Mouse (Mus musculus) heart, embryonic 10.5 days (tissue): ENCODE data around the gene Stx1b. TPM values are rescaled to one million over a fixed set of nuclear protein-coding genes. Genes with fewer than 3 reads are reported as not detected.

Experiments used
- DNase-seq: peaks from one replicate; pipeline ENCODE4 v3.0.0-alpha.2; 2017; ENCODE audit warnings: low spot score
- H3K27ac ChIP-seq: fragments of 300-500 bp; sonication (generic); 2 replicates; pipeline ENCODE4 v1.5.1; 2016; ENCODE audit warnings: mild to moderate bottlenecking
- H3K27me3 ChIP-seq: fragments of 300-500 bp; sonication (generic); 2 replicates; pipeline ENCODE4 v1.6.1; 2016; ENCODE audit warnings: mild to moderate bottlenecking; ENCODE audit not compliant: poor library complexity, insufficient read depth, severe bottlenecking
- H3K36me3 ChIP-seq: fragments of 300-500 bp; sonication (generic); 2 replicates; pipeline ENCODE4 v1.6.1; 2016; ENCODE audit warnings: mild to moderate bottlenecking, moderate library complexity
- H3K4me1 ChIP-seq: fragments of 300-500 bp; sonication (generic); 2 replicates; pipeline ENCODE4 v1.6.1; 2016; ENCODE audit warnings: mild to moderate bottlenecking
- H3K4me3 ChIP-seq: fragments of 300-500 bp; sonication (generic); 2 replicates; pipeline ENCODE4 v1.5.1; 2016; ENCODE audit warnings: mild to moderate bottlenecking, moderate library complexity
- H3K9me3 ChIP-seq: fragments of 300-500 bp; sonication (generic); 2 replicates; pipeline ENCODE4 v1.6.1; 2016; ENCODE audit warnings: mild to moderate bottlenecking, moderate library complexity
- WGBS: fragments of 180-500 bp; shearing (Covaris S2); methylation state at CpG from one replicate; pipeline ENCODE4 v1.1.7; 2016; 5-methylcytosine and 5-hydroxymethylcytosine counted together
- polyA plus RNA-seq: library from polyadenylated mRNA; unstranded; fragments of >200 nt; fragmentation: Nextera tagmentation; extraction: Ambion mirVana; gene quantifications from 2 replicates; pipeline ENCODE4 v1.2.1, GENCODE M21; 2016

The Stx1b gene
- polyA plus RNA-seq, 1 experiment from 2014 or later: 3.2 TPM

DNA sequence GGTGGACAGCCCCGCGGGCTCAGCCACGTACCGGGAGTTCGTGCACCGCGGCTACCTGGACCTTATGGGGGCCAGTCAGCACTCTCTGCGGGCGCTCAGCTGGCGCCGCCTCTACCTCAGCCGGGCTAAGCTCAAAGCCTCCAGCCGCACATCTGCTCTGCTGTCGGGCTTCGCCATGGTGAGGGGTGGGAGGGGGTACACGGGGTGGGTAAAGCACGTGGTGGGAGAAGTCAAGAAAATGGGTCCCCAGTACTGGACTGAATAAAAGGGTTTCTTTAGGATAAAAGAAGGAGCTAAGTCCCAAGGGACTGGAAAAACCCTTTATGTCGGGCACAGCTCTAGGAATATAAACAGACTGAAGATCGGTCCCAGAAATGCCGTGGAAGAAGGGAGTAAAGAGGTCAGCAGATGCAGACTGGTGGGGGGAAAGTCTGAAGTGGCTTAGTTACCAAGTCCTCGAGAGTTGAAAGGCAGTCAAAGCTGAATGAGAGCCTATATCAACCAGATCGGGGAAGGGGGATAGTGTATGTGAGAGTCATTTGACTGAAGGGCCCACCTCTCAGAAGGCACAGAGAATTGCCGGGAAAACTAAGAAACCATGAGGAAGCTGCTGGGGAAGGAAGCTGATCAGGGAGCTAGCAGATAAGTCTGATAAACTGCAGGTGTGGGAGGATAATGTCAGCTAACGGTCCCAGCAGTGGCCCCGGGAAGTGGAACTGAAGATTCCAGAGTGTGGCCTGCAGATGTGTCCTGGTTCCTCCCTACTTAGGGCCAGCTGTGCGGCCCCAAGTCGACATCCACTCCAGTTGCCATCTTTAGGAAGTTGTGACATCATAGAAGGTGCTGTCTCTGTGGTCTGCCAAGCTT is 54.1 kb downstream of the Stx1b start:
- no peak for DNase-seq
- 2% methylated on average over 27 of the region's 27 CpGs for whole genome bisulfite sequencing
- peak overlapping the region; percentile 91 for H3K27ac ChIP-seq

DNA sequence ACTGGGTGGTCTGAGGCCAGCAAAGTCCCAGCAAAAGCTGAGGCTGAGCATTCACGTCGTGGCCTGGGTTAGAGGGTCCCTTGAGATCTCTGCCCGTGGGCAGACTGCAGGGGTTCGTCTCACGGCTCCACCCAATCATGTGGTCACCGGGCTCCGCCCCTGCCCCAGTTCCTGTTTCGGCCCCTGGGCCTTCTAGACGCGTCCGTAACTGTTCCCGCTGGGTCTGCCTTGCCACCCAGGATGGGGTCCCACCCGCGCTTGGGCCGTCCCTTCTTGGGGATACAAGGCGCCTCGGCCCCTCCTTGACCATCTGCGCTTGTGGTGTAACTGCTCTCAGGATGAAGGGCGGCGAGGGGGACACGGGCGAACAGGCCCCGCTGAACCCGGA is 54.7 kb downstream of the Stx1b start, which contains the start of gene Orai3:
Orai3 (plus strand) TSS at position 165 of the 388 bp plus-strand sequence.
- H3K36me3 ChIP-seq: peaks cover 32% of the 10 kb centered on the region
- peak within 1 kb of the TSS; percentile 91 for H3K27ac ChIP-seq
- under 1% methylated on average over 24 of the region's 24 CpGs for WGBS

More for the DNA sequence above, 54.1 kb downstream of the Stx1b start:
- Histone ChIP-seq H3K36me3 (peaks cover 26% of the 10 kb centered on the region), H3K4me1 (peaks cover 44% of the 10 kb centered on the region), H3K9me3 (no peaks in the 10 kb centered on the region), H3K27me3 (peaks cover 11% of the 10 kb centered on the region; the same call in 1 of the 2 replicates), H3K4me3 (peak overlapping the region; percentile 73)

DNA sequence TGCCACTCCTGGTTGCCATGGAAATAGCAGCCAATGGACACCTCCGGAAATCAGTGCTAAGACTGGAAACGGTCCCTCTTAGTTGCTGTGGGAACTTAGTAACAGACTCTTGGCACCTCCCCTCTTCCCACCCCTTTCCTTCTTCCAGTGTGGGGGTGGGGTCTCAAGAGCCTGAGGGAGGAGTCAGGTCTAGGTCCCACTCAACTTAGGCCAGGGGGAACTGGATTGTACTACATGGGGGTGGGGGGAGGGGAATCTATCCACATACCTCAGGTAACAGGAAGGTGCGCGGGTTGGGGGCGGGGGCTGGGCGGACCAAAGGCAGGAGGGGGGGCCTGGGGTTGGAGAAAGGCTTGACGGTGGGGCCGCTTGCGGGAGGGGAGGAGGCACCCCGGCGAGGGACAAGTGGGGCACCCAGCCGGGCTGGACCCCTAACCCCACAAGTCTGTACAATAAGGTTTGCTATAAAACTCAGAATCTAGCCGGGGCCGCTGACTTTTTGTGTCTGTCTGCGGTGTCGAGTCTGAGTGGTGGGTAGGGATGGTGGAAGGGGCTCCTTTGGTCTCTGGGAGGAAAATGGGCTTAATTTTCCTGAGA is 55.3 kb downstream of the Stx1b start:
- Histone ChIP-seq H3K36me3 (peaks cover 36% of the 10 kb centered on the region), H3K4me1 (peaks cover 44% of the 10 kb centered on the region), H3K27ac (peak overlapping the region; percentile 91)

More for the DNA sequence above, 54.7 kb downstream of the Stx1b start, which contains the start of gene Orai3:
- Histone ChIP-seq H3K4me1 (peaks cover 44% of the 10 kb centered on the region), H3K4me3 (peak within 1 kb of the TSS; percentile 73), H3K27me3 (peaks cover 17% of the 10 kb centered on the region; the same call in 1 of the 2 replicates), H3K9me3 (no peaks in the 10 kb centered on the region)
- peak; percentile 92 for DNase-seq

DNA sequence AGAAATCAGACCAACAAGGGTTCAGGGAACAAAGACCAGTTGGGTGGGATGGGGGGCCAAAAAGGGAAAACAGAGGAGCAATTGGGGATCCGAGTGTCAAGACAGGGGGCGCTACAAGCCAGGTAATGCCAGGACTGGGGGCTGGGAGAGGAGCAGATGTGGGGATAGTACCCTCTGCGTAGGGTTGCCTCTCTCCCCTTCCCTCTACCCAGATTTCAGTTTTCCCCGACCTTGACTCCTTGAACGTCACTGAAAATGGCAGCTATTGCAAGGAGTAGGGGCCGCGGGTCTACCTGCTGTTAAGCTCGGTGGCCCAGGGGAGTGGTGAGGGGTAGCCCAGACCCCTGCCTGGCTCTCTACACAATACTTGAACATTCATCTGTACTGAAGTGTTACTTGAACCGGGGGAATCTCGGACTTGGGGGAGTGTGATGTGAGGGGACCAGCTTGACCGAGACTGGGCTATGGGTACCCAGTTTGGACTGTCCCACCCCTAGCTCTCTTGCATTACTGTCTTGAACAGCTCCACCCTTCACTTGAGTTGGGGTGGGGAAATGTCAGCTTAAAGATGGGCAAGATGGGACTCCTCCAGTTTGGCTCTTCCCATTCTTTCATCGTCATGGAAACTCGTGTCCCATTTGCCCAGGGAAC is 55.9 kb downstream of the Stx1b start:
- Histone ChIP-seq H3K4me1 (peaks cover 39% of the 10 kb centered on the region), H3K36me3 (peaks cover 42% of the 10 kb centered on the region), H3K9me3 (no peaks in the 10 kb centered on the region), H3K27me3 (peaks cover 24% of the 10 kb centered on the region; the same call in 1 of the 2 replicates), H3K27ac (peak overlapping the region; percentile 91), H3K4me3 (peak overlapping the region; percentile 73)
- WGBS: 54% methylated on average over 13 of the region's 13 CpGs
- DNase-seq: no peak

More for the DNA sequence above, 55.3 kb downstream of the Stx1b start:
- H3K9me3 ChIP-seq: no peaks in the 10 kb centered on the region
- peak overlapping the region; percentile 73 for H3K4me3 ChIP-seq
- 3% methylated on average over 16 of the region's 16 CpGs for WGBS
- peak; percentile 95 for DNase-seq
- H3K27me3 ChIP-seq: peaks cover 19% of the 10 kb centered on the region; the same call in 1 of the 2 replicates

DNA sequence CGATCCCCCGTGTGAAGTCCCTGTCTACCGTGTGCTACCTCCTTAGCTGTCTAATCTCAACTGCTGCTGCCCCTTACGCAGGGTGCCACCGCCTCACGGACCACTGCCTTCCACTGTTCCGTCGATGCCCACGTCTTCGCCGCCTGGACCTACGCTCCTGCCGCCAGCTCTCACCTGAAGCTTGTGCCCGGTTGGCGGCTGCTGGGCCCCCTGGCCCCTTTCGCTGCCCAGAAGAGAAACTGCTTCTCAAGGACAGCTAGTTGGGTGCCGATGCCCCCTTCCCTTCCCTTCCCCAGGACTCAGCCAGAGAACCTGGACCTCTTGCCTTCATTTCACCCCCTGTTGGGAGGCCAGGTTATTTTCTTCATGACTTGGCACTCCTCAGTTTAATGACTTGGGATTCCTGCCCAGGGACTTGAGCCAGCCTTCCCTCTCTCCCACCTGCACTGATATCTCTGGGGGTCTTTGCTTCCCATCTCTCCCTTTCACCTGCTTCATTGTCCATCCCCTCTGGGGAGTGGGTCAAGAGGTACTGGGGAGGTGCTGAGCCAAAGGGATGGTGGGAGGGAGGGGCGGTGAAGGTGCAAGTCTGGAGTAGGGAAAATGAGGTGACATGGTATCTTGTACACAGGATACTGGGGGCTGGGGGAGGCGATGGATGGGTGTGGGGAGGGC is 56.5 kb downstream of the Stx1b start:
- H3K27me3 ChIP-seq: peaks cover 28% of the 10 kb centered on the region; the same call in 1 of the 2 replicates
- no peaks in the 10 kb centered on the region for H3K9me3 ChIP-seq
- peak overlapping the region; percentile 32; the same call in 1 of the 2 replicates for H3K27ac ChIP-seq
- 92% methylated on average over 19 of the region's 19 CpGs for WGBS
- H3K36me3 ChIP-seq: peaks cover 46% of the 10 kb centered on the region
- no peak overlapping the region; the same call in 1 of the 2 replicates for H3K4me3 ChIP-seq
- H3K4me1 ChIP-seq: peaks cover 39% of the 10 kb centered on the region
- DNase-seq: no peak

DNA sequence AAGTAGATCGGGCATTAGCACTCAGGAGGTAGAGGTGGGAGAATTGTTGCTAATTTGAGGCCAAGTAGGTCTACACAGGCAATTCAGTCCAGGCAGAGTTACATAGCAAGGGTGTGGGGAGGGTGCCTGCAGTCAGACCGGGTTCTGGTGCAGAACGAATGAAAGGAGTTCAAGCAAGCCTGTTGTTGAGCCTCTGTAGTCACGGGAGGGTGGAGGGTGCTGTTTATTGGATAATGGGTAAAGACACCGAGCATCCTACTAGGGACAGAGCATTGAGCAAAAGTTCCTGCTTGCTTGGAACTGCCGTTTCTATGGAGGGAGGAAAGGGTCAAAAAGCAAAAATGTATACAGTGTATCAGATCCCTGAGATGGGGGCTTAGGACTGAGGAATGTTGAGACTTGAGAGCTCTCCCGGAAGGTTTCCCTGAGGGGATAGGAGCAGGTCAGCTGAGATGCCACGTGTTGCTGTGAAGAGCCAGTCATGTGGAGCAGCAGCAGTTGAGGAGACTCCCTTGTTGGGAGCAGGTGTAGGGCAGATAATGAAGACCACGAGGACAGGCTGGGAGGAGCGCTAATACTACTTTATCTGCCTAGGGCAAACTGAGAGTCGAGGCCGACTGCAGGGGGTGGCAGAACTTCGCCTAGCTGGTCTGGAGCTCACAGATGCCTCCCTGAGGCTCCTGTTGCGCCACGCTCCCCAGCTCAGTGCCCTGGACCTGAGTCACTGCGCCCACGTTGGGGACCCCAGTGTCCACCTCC is 57.3 kb downstream of the Stx1b start:
- peak; percentile 94 for DNase-seq
- peak overlapping the region; percentile 32; the same call in 1 of the 2 replicates for H3K27ac ChIP-seq
- peaks cover 33% of the 10 kb centered on the region; the same call in 1 of the 2 replicates for H3K27me3 ChIP-seq
- H3K4me1 ChIP-seq: peaks cover 39% of the 10 kb centered on the region
- H3K9me3 ChIP-seq: no peaks in the 10 kb centered on the region
- 68% methylated on average over 17 of the region's 17 CpGs for WGBS
- peaks cover 52% of the 10 kb centered on the region for H3K36me3 ChIP-seq
- H3K4me3 ChIP-seq: no peak overlapping the region

DNA sequence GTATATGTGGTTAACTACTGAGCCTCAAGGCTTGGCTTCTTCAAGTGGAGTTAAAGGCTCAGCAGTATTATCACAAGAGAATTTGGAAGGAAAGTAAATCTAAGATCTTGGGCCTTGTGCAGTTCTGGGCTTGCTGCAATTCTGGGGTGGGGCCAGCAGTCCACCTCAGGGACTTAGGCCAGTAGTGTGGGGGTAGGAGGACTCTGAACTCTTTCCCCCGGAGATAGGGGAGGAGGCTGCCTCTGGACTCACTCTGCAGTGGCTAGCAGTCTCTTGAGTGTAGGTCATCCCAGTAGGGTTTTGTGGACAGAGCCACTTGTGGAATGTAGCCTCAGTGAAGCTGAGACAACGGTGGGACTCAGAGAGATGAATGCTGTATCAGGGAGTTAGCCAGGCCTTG is 58.6 kb downstream of the Stx1b start:
- no peak overlapping the region for H3K27ac ChIP-seq
- no peak overlapping the region for H3K4me3 ChIP-seq
- 89% methylated on average over 2 of the region's 2 CpGs for WGBS
- peaks cover 62% of the 10 kb centered on the region for H3K36me3 ChIP-seq
- H3K27me3 ChIP-seq: peaks cover 33% of the 10 kb centered on the region; the same call in 1 of the 2 replicates
- H3K9me3 ChIP-seq: no peaks in the 10 kb centered on the region
- DNase-seq: no peak
- H3K4me1 ChIP-seq: peaks cover 37% of the 10 kb centered on the region

DNA sequence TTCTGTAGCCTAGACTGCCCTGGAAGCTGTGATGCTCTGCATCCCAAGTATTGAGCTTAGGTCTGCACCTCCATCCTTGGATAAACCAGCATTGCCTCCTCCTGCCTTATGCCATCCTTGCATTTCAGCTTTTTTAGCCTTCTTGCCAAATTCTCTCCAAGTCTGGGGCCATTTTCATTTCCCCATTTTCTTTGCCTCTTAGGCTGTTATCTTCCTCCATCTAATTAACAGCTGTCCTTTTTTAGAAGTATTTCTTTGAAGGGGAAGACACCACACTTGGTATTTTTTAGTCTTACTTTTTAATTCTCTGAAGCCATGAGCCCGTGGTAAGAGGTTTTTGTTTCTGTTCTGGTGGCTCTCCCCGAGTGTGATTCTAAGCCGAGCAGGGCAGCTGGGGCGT is 60.7 kb downstream of the Stx1b start:
- Histone ChIP-seq H3K27ac (no peak overlapping the region), H3K9me3 (no peaks in the 10 kb centered on the region), H3K27me3 (peaks cover 33% of the 10 kb centered on the region; the same call in 1 of the 2 replicates), H3K4me3 (no peak overlapping the region), H3K4me1 (peaks cover 31% of the 10 kb centered on the region), H3K36me3 (peaks cover 67% of the 10 kb centered on the region)
- DNase-seq: no peak
- 86% methylated on average over 4 of the region's 4 CpGs for WGBS

DNA sequence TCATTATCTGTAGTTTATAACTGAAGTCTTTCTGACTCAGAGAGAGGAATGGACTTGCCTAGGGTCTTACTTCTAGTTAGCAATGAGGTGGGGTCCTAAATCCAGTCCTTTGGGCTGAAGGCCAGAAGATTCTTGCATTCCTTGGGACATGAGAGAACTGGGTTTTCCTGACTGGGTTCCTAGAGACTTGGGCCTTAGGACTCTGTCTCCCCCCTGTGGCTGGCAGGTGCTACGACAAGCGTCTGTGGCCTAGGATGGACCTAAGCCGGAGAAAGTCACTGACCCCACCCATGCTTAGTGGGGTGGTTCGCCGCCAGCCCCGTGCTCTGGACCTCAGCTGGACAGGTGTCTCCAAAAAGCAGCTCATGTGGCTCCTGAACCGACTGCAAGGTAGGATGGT is 63.3 kb downstream of the Stx1b start:
- Histone ChIP-seq H3K4me3 (no peak overlapping the region), H3K27ac (no peak overlapping the region), H3K4me1 (peaks cover 20% of the 10 kb centered on the region), H3K36me3 (peaks cover 75% of the 10 kb centered on the region), H3K27me3 (peaks cover 48% of the 10 kb centered on the region), H3K9me3 (no peaks in the 10 kb centered on the region)
- DNase-seq: no peak
- 40% methylated on average over 7 of the region's 7 CpGs for WGBS

DNA sequence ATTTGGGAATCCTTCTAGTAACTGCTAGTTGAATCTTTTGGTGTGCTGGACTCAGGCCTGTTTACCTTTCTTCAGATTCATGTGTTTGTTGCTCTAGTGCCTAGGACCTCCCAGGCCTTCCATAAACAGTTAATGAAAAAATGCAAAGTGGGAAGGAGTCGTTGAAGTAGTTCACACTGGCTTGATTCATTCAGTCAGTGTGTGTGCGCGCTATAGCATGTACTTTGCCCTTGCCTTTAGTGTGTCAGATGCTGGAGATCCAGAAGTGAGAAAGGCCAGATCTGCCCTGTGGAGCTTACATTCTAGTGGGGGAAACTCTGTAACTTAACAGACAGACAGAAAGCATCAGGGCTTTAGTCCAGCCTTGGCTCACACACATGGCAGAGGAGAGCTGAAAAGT is 63.9 kb downstream of the Stx1b start:
- no peak for DNase-seq
- no peak overlapping the region for H3K27ac ChIP-seq
- peaks cover 75% of the 10 kb centered on the region for H3K36me3 ChIP-seq
- peaks cover 54% of the 10 kb centered on the region for H3K27me3 ChIP-seq
- no peaks in the 10 kb centered on the region for H3K9me3 ChIP-seq
- peaks cover 20% of the 10 kb centered on the region for H3K4me1 ChIP-seq
- H3K4me3 ChIP-seq: no peak overlapping the region
- 78% methylated on average over 3 of the region's 3 CpGs for WGBS

DNA sequence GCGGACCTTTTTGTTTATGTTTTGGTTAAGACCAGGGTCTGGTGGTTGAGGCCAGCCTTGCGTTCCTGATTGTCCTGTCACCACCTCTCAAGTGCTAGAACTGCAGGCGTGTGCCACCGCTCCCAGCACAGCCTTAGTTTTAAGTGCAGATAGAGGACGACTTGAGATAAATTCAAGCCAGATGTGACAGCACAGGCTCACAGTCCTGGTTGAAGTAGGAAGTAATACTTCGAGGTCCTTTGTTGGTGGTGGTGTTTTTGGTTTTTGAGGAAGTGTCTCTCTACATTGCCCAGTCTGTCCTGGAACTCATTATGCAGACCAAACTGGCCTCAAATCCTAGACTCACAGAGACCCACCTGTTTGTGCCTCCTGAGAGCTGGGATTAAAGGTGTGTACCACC is 64.6 kb downstream of the Stx1b start:
- peaks cover 20% of the 10 kb centered on the region for H3K4me1 ChIP-seq
- peak overlapping the region; percentile 15; the same call in 1 of the 2 replicates for H3K4me3 ChIP-seq
- H3K27ac ChIP-seq: no peak overlapping the region
- H3K36me3 ChIP-seq: peaks cover 75% of the 10 kb centered on the region
- DNase-seq: peak; percentile 82
- H3K9me3 ChIP-seq: no peaks in the 10 kb centered on the region
- H3K27me3 ChIP-seq: peaks cover 56% of the 10 kb centered on the region
- 15% methylated on average over 6 of the region's 6 CpGs for WGBS
